8 mouse cellular contexts compared by ENCODE assay signal in the genomic region with DNA sequence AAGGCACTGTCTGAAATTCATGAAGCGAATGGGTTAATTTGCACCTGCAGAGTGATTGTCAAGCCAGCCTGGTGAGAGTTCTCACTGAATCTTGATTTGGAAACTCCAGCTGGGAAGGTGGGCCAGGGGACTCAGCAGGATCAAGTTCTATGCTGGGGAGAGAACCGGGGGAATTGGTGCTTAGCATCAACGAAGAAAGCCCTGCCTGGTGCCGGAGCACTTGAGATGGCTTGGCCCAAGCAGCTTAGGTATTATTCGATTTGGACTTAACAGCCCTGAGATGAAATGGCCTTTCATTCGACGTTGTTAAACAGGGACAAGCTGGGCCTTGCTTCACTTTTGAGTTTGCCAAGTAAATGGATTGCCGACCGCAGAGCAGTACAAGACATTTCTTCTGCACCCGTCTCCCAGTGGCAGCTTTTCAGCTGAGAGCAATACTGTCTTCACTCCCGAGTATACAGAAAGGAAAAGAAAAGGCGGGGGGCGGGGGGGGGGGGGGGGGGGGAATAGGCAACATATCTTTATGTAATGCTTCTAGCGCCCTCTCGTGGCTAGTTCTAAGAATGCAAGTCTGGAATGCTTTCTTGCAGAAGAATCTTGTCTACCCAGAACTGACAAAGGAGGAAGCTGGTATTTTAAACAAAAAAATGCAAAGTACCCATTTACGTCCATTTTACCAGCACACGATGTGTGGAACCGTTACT.
DNase-seq lines count a peak whose midpoint lies in the region; ATAC-seq and TF ChIP-seq lines count a peak whose summit lies in the region.

No protein-coding gene starts in this region.

- DNase-seq in G1E (ENCODE audit: low spot score): no peak
- peak; percentile 78 to 82 for DNase-seq in cerebellum, adult 2 months
- DNase-seq in frontal cortex, adult 2 months (ENCODE audit: extremely low spot score in 1 of 2, low spot score in 1 of 2): peak; percentile 76 to 97
- peak; percentile 70 to 89 for DNase-seq in layer of hippocampus, adult 2 months (ENCODE audit: low spot score in 2 of 2)
- peak; percentile 49 to 70 for DNase-seq in lung, adult 18-20 months
- DNase-seq in thymus, adult 2 months: peak; percentile 37

- TF ChIP-seq CTCF in G1E (IDR thresholded peaks at IDR 0.05; ENCODE audit: low read depth, low read length): 0 out of 2 replicates have a peak, but pooled peaks have one; percentile 10
- peak; percentile 38; the same call in 1 of the 2 replicates for TF ChIP-seq CTCF in cerebellum, adult 2 months (IDR thresholded peaks at IDR 0.05; ENCODE audit: borderline replicate concordance, insufficient read depth, low read depth, low read length)
- peak; percentile 77 for TF ChIP-seq CTCF in layer of hippocampus, adult 2 months (conservative IDR thresholded peaks at IDR 0.05)
- no peak for TF ChIP-seq CTCF in olfactory bulb, adult 2 months (IDR thresholded peaks at IDR 0.05; ENCODE audit: insufficient read depth, low read depth, low read length)
- no peak for TF ChIP-seq CTCF in thymus, adult 2 months (IDR thresholded peaks at IDR 0.05; ENCODE audit: borderline replicate concordance, control insufficient read depth, extremely low read depth, insufficient read depth, low read length, poor library complexity)

- H3K36me3 ChIP-seq in G1E (replicated peaks): no peaks in the 10 kb centered on the region
- H3K36me3 ChIP-seq in thymus, adult 2 months (ENCODE audit: control insufficient read depth, insufficient read depth, low read length): no peaks in the 10 kb centered on the region

- 1% methylated on average over 17 of the region's 18 CpGs for WGBS in cerebellum, adult 2 months
- WGBS in olfactory bulb, adult 2 months: 3% methylated on average over 16 of the region's 18 CpGs
- 20% methylated on average over 16 of the region's 18 CpGs for WGBS in thymus, adult 2 months

- peak overlapping the region; percentile 46 for H3K27ac ChIP-seq in cerebellum, adult 2 months (ENCODE audit: insufficient read depth, low read length)
- peak overlapping the region; percentile 69 for H3K27ac ChIP-seq in layer of hippocampus, adult 2 months
- H3K27ac ChIP-seq in olfactory bulb, adult 2 months (ENCODE audit: insufficient read depth, low read depth, low read length): no peak overlapping the region
- no peak overlapping the region for H3K27ac ChIP-seq in thymus, adult 2 months (ENCODE audit: control insufficient read depth, insufficient read depth, low read length)

- TF ChIP-seq POLR2A in cerebellum, adult 2 months (IDR thresholded peaks at IDR 0.05; ENCODE audit: borderline replicate concordance, insufficient read depth, low read length): no peak
- no peak for TF ChIP-seq POLR2A in olfactory bulb, adult 2 months (IDR thresholded peaks at IDR 0.05; ENCODE audit: insufficient read depth, low read depth, low read length)
- no peak for TF ChIP-seq POLR2A in thymus, adult 2 months (IDR thresholded peaks at IDR 0.05; ENCODE audit: control insufficient read depth, extremely low read depth, insufficient read depth, low read length, poor library complexity)

- no peaks in the 10 kb centered on the region for H3K9me3 ChIP-seq in G1E (replicated peaks)

- no peak overlapping the region for H3K4me3 ChIP-seq in G1E (ENCODE audit: low read depth, low read length)
- H3K4me3 ChIP-seq in cerebellum, adult 2 months (replicated peaks; ENCODE audit: insufficient read depth, low read depth, low read length): peak overlapping the region; percentile 50
- H3K4me3 ChIP-seq in layer of hippocampus, adult 2 months: peak overlapping the region; percentile 46
- peak overlapping the region; percentile 35 for H3K4me3 ChIP-seq in olfactory bulb, adult 2 months (ENCODE audit: insufficient read depth, low read depth, low read length)
- H3K4me3 ChIP-seq in thymus, adult 2 months (ENCODE audit: control insufficient read depth, insufficient read depth, low read length): no peak overlapping the region

- 0 out of 2 replicates have a peak, but pooled peaks cover 10% of the 10 kb centered on the region for H3K27me3 ChIP-seq in G1E (ENCODE audit: insufficient read depth, low read length)
- H3K27me3 ChIP-seq in cerebellum, adult 2 months (ENCODE audit: control insufficient read depth, insufficient read depth, low read length): no peaks in the 10 kb centered on the region
- no peaks in the 10 kb centered on the region for H3K27me3 ChIP-seq in thymus, adult 2 months (ENCODE audit: control insufficient read depth, insufficient read depth, low read length)

- no peaks in the 10 kb centered on the region for H3K4me1 ChIP-seq in G1E (ENCODE audit: insufficient read depth, low read depth, low read length)
- peaks cover 6% of the 10 kb centered on the region for H3K4me1 ChIP-seq in cerebellum, adult 2 months (ENCODE audit: control insufficient read depth, insufficient read depth, low read length)
- H3K4me1 ChIP-seq in olfactory bulb, adult 2 months (ENCODE audit: control insufficient read depth, insufficient read depth, low read length): peaks cover 8% of the 10 kb centered on the region
- H3K4me1 ChIP-seq in thymus, adult 2 months (replicated peaks; ENCODE audit: control insufficient read depth, insufficient read depth, low read length): no peaks in the 10 kb centered on the region

- ATAC-seq in G1E (ENCODE audit: extremely low read depth, insufficient number of reproducible peaks, low FRiP score, poor library complexity, severe bottlenecking): no peak
- ATAC-seq in hematopoietic stem cell, adult 5-6 weeks (replicated peaks in 1 of 2; ENCODE audit: insufficient read depth in 1 of 2, low FRiP score in 2 of 2, low TSS enrichment in 1 of 2, low read depth in 1 of 2, poor library complexity in 2 of 2, severe bottlenecking in 2 of 2): peak; percentile 51 to 59; a peak in 3 of 4 replicates

Comparison
In these comparisons a context has a peak if more than half of its experiments do, and no peak if none do; other contexts are left out.
1. H3K4me3 ChIP-seq: peak in cerebellum, adult 2 months (single experiment), layer of hippocampus, adult 2 months (single experiment) and olfactory bulb, adult 2 months (single experiment); none in G1E (single experiment) and thymus, adult 2 months (single experiment).
2. CTCF ChIP-seq: peak in G1E (single experiment), cerebellum, adult 2 months (single experiment) and layer of hippocampus, adult 2 months (single experiment); none in olfactory bulb, adult 2 months (single experiment) and thymus, adult 2 months (single experiment).
3. H3K27ac ChIP-seq: peak in cerebellum, adult 2 months (single experiment) and layer of hippocampus, adult 2 months (single experiment); none in olfactory bulb, adult 2 months (single experiment) and thymus, adult 2 months (single experiment).